23 mouse cellular contexts compared by ENCODE assay signal in the genomic region with DNA sequence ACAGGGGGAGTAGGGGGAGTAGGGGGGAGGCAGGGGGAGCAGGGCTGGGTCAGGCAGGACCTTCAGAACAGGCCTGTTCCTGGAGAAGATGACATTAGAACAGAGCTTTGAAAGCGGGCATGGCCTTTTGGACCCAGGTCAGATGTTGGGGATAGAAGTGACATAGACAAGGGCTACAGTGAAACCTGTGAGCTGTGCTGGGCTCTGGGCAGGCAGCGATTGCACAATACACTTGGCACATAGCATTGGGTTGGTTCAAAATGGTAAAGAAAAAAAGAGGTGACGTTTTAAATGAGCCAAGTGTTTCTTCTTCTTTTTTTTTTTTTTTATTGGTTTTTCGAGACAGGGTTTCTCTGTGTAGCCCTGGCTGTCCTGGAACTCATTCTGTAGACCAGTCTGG. TPM values are rescaled to one million over a fixed set of nuclear protein-coding genes. Genes with fewer than 3 reads are reported as not detected.
DNase-seq lines count a peak whose midpoint lies in the region; ATAC-seq and TF ChIP-seq lines count a peak whose summit lies in the region.
"Had no signal": no experiment of that assay in that cellular context is flagged by ENCODE, and none has a peak within 500 bp of the region (broad histone marks: within the 10 kb centered on the region; RNA-seq: fewer than 3 reads in every experiment).

No protein-coding gene starts in this region.

- 0 out of 2 replicates have a peak, but pooled peaks cover 1% of the 10 kb centered on the region for H3K4me1 ChIP-seq in liver, adult 2 months (ENCODE audit: control insufficient read depth, insufficient read depth, low read length)
- H3K4me1 ChIP-seq in lung, adult 2 months (ENCODE audit: control insufficient read depth, insufficient read depth, low read length): no peaks in the 10 kb centered on the region
- H3K4me1 ChIP-seq: embryonic facial prominence, embryonic 15.5 days; stomach, embryonic 15.5 days had no signal

- no peak for TF ChIP-seq CTCF in liver, adult 2 months (IDR thresholded peaks at IDR 0.05; ENCODE audit: low read depth, low read length)
- no peak for TF ChIP-seq CTCF in lung, adult 2 months (IDR thresholded peaks at IDR 0.05; ENCODE audit: insufficient read depth, low read length)

- no peak overlapping the region for H3K27ac ChIP-seq in liver, adult 2 months (replicated peaks; ENCODE audit: insufficient read depth, low read depth, low read length)
- H3K27ac ChIP-seq: embryonic facial prominence, embryonic 15.5 days; forebrain, embryonic 15.5 days; heart, embryonic 13.5 days; hindbrain, postnatal 0 days; layer of hippocampus, adult 2 months; limb, embryonic 10.5 days; liver, embryonic 13.5 days; macrophage; stomach, embryonic 15.5 days had no signal

- 25% methylated on average over 4 of the region's 4 CpGs for WGBS in liver, adult 2 months
- 56% methylated on average over 4 of the region's 4 CpGs for WGBS in lung, adult 2 months

- H3K36me3 ChIP-seq in liver, adult 2 months (ENCODE audit: control insufficient read depth, insufficient read depth, low read length): no peaks in the 10 kb centered on the region
- H3K36me3 ChIP-seq: embryonic facial prominence, embryonic 15.5 days; forebrain, embryonic 15.5 days; heart, embryonic 13.5 days; limb, embryonic 10.5 days; liver, embryonic 13.5 days; stomach, embryonic 15.5 days had no signal

- no peak for TF ChIP-seq POLR2A in liver, adult 2 months (IDR thresholded peaks at IDR 0.05; ENCODE audit: extremely low read depth, insufficient read depth, low read length)
- TF ChIP-seq POLR2A in lung, adult 2 months (IDR thresholded peaks at IDR 0.05; ENCODE audit: borderline replicate concordance, extremely low read depth, low read depth, low read length): no peak

- DNase-seq in liver, adult 2 months (ENCODE audit: extremely low read depth, low read depth, low spot score): peak; percentile 94
- DNase-seq in liver: no peak
- peak; percentile 58 for DNase-seq in lung, postnatal 36 days
- DNase-seq in lung, adult 2 months: no peak
- DNase-seq in urinary bladder, adult 2 months (ENCODE audit: low spot score): no peak
- DNase-seq: adrenal gland, adult 2 months; cerebellum, adult 8-10 months; cerebellum, postnatal 36 days; heart, postnatal 14 days; liver, embryonic 13.5 days; thymus, adult 18-20 months; thymus, postnatal 36 days had no signal

- no peaks in the 10 kb centered on the region for H3K79me2 ChIP-seq in liver, adult 2 months (ENCODE audit: control insufficient read depth, insufficient read depth, low read length)

- H3K9ac ChIP-seq in liver, adult 2 months (ENCODE audit: low read depth, low read length): no peak overlapping the region
- H3K9ac ChIP-seq: embryonic facial prominence, embryonic 15.5 days; forebrain, embryonic 15.5 days; heart, embryonic 13.5 days; liver, embryonic 13.5 days; stomach, embryonic 15.5 days had no signal

- ATAC-seq in common myeloid progenitor, adult 5-6 weeks (replicated peaks; ENCODE audit: low read depth, poor library complexity, severe bottlenecking): peak; percentile 64
- no peak for ATAC-seq in inflammation-experienced regulatory T-cells, adult 6 months
- ATAC-seq: forebrain, embryonic 15.5 days; hindbrain, postnatal 0 days; Patski had no signal

- H3K27me3 ChIP-seq in liver, adult 2 months (ENCODE audit: control insufficient read depth, insufficient read depth, low read length): no peaks in the 10 kb centered on the region
- H3K27me3 ChIP-seq: embryonic facial prominence, embryonic 15.5 days; forebrain, embryonic 15.5 days; heart, embryonic 13.5 days; liver, embryonic 13.5 days; Patski; stomach, embryonic 15.5 days had no signal

- no peak overlapping the region for H3K4me3 ChIP-seq in liver, adult 2 months (ENCODE audit: insufficient read depth, low read depth, low read length)
- no peak overlapping the region for H3K4me3 ChIP-seq in lung, adult 2 months (replicated peaks; ENCODE audit: extremely low read depth, low read depth, low read length)
- H3K4me3 ChIP-seq: embryonic facial prominence, embryonic 15.5 days; forebrain, embryonic 15.5 days; heart, embryonic 13.5 days; layer of hippocampus, adult 2 months; limb, embryonic 10.5 days; liver, embryonic 13.5 days; stomach, embryonic 15.5 days had no signal

RNA-seq across cellular contexts. Expression of a gene that starts 19.4 kb away (rescaled TPM):
- total RNA-seq in liver, adult 2 months (2014; rRNA removed): 45.5 and 59.3 TPM in 2 replicates
- polyA plus RNA-seq in liver, adult 2 months (2012; rRNA removed): 52.3 and 55.4 TPM in 2 replicates
- 55.5 and 85.0 TPM in 2 replicates for polyA plus RNA-seq in lung, adult 2 months (2012; rRNA removed)
- 202 and 239 TPM in 2 replicates for total RNA-seq in common myeloid progenitor, adult 5-6 weeks (2017)
- 152 and 157 TPM in 2 replicates for polyA plus RNA-seq in urinary bladder, adult 2 months (2012; rRNA removed)
- polyA plus RNA-seq in inflammation-experienced regulatory T-cells, adult 6 months (2017; shearing (Covaris generic)): 100 to 1,000 TPM; 313 to 388 (median 382) TPM

Comparison
In these comparisons a context has a peak if more than half of its experiments do, and no peak if none do; other contexts are left out.
1. DNase-seq: peak in liver, adult 2 months (single experiment) and lung, postnatal 36 days (single experiment); none in liver (single experiment), lung, adult 2 months (single experiment) and urinary bladder, adult 2 months (single experiment).